Mouse (Mus musculus): Measurements from ENCODE around the gene G6pd2. TPM values are rescaled to one million over a fixed set of nuclear protein-coding genes. Genes with fewer than 3 reads are reported as not detected.

The G6pd2 gene
- not detected in 2 replicates for polyA plus RNA-seq (2015; fragmentation: Nextera tagmentation; extraction: Ambion mirVana)

DNA sequence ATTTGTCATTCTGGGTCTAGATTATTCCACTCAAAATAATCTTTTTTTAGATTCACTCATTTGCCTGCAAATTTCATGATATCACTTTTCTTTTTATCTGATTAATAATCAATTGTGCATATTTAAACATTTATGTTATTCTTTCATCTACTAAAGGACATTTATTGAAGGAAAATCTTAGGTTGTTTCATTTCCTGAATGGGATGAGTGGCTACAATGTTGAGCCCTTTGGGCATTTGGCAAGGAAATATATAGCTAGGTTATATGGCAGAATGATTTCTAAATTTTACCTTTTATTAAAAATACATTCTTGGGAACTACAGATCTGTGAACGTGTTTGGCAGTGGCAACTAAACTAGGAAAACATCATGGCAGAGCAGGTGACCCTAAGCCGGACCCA lies at the start of gene G6pd2:
G6pd2 (plus strand) TSS at position 301 of the 400 bp plus-strand sequence.
- 93% methylated on average over 2 of the region's 2 CpGs for WGBS

DNA sequence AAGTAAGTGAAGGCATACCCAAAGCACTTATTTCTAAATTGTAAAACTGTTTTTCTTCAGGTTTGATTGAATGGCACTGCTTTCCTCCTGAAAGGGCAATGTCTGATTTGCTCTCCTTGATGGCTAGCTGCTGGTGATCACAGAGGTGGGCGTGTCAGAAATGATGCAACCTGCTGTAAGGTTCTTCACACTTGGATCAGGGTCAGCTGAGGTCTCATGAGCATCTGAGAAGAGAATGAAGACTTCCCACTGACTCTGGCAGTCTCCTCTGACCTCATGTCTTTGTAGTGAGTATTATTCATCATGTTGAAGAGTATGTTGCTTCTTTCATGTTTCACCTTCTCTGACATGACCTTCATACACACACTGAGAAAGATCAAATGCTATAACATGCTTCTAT lies 44.4 kb upstream of the G6pd2 start:
- Histone ChIP-seq H3K27ac (replicated peaks) (no peak overlapping the region), H3K4me2 (no peak overlapping the region), H3K9me3 (replicated peaks) (no peaks in the 10 kb centered on the region), H3K36me3 (no peaks in the 10 kb centered on the region), H3K4me3 (replicated peaks) (no peak overlapping the region), H3K4me1 (no peaks in the 10 kb centered on the region), H3K9ac (replicated peaks) (no peak overlapping the region), H3K27me3 (replicated peaks) (no peaks in the 10 kb centered on the region)
- 74% methylated on average over 1 of the region's 1 CpGs for WGBS
- ATAC-seq (ENCODE audit: low FRiP score) = no peak

More for the DNA sequence above, at the start of gene G6pd2:
- Histone ChIP-seq H3K36me3 (no peaks in the 10 kb centered on the region), H3K4me3 (replicated peaks) (no peak within 1 kb of the TSS), H3K4me1 (no peaks in the 10 kb centered on the region), H3K9me3 (replicated peaks) (0 out of 2 replicates have a peak, but pooled peaks cover 10% of the 10 kb centered on the region), H3K27me3 (replicated peaks) (no peaks in the 10 kb centered on the region), H3K27ac (replicated peaks) (no peak within 1 kb of the TSS), H3K9ac (replicated peaks) (no peak within 1 kb of the TSS), H3K4me2 (no peak within 1 kb of the TSS)
- no peak for ATAC-seq (ENCODE audit: low FRiP score)

DNA sequence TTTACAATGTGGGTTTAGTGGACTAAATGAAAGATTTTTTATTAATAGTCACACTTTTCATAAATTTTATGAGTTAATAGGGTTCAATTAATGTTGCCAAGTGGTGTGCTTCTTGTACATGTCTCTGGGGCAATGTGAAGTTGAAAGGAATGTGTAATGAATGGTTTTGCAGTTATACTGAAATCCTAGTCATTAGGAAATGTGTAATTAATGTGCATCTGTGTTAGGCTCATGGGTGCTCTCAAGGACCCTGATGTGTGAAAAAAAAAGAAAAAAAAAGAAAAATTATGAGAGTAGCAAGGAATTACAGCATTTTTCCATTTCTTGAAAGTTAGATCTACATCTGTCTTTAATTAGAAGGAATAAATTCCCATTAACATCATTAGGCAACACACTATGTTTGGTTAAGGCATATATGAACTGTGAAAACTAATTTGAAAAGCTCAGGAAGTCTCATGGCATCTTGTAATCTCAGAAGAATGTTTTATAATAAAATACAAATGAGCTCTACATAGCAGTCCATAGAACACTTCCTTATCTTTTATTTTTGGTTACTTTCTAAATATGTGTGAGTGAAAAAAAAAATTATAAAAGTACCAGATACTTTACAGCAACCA lies 24.4 kb downstream of the G6pd2 start:
- Histone ChIP-seq H3K27me3 (replicated peaks) (no peaks in the 10 kb centered on the region), H3K27ac (replicated peaks) (no peak overlapping the region), H3K4me2 (no peak overlapping the region)

DNA sequence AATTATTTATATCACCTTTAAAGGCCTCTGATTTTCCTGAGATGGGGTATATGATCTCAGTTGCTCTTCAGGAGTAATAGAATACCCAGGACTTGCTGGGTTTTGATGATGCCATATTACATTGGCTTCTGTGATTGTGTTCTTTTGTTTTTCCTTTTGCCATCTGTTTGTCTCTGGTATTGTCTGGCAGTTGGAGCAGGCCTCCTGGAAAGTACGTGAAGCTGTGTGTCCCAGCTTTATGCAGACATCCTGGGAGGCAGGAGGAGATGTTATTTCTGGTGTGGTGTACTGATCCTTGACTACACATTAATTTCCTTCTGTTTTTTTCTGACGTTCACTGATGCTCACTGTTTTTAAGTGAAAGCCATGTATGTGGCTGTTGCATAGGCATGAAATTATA lies 35.3 kb downstream of the G6pd2 start:
- 74% methylated on average over 2 of the region's 2 CpGs for WGBS
- H3K9ac ChIP-seq (replicated peaks) = no peak overlapping the region
- no peak overlapping the region for H3K4me3 ChIP-seq (replicated peaks)
- no peak for ATAC-seq (ENCODE audit: low FRiP score)
- no peaks in the 10 kb centered on the region for H3K36me3 ChIP-seq
- no peaks in the 10 kb centered on the region for H3K27me3 ChIP-seq (replicated peaks)
- H3K4me1 ChIP-seq = no peaks in the 10 kb centered on the region
- H3K4me2 ChIP-seq = no peak overlapping the region
- H3K27ac ChIP-seq (replicated peaks) = no peak overlapping the region
- H3K9me3 ChIP-seq (replicated peaks) = no peaks in the 10 kb centered on the region

More for the DNA sequence above, 24.4 kb downstream of the G6pd2 start:
- Histone ChIP-seq H3K36me3 (no peaks in the 10 kb centered on the region), H3K9ac (replicated peaks) (no peak overlapping the region), H3K9me3 (replicated peaks) (no peaks in the 10 kb centered on the region), H3K4me3 (replicated peaks) (no peak overlapping the region), H3K4me1 (no peaks in the 10 kb centered on the region)
- ATAC-seq (ENCODE audit: low FRiP score) = no peak
